Mouse (Mus musculus) spleen, postnatal 10 days (tissue): Measurements from ENCODE around the gene Dnah11.

ENCODE experiments used
- DNase-seq, 2 experiments: peaks; one replicate each; pipeline ENCODE4 v3.0.0; 2021 to 2022; ENCODE audit warnings: low spot score in 2 of 2

The Dnah11 gene

DNA sequence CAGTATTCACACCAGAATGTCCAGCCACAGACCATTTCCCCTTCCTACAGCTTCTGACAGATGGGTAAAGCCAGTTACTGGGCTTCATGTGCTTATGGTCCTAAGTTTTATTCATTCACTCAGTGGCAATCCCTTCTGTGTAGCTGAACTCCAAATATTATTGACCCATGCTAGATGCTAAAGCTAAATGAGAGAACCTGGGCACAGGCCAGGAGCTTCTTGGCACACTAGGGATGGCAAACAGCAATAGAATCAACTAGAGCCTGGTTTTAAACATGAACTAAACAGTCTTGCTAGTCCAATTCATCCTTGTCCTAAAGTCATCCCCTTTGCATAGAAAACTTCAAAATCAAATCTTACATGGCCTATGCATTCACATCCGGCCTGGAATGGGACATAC, 113.6 kb downstream of the Dnah11 start:
- no peak for DNase-seq

DNA sequence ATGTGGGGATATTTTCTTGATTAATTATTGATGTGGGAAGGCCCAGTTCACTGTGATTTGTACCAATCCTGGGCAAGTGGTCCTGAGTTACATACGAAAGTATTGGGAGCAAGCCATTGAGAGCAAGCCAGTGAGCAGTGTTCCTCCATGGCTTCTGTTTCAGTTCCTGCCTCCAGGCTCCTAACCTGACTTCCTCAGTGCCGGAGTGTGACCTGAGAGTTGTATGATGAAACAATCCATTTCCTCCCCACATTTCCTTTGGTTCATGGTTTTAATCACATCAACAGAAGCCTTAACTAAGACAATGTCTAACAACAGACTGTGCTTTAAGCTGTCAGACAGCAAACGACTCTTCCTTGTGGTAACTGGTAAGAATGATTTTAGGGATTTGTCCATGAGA, 114.0 kb downstream of the Dnah11 start:
- no peak for DNase-seq

DNA sequence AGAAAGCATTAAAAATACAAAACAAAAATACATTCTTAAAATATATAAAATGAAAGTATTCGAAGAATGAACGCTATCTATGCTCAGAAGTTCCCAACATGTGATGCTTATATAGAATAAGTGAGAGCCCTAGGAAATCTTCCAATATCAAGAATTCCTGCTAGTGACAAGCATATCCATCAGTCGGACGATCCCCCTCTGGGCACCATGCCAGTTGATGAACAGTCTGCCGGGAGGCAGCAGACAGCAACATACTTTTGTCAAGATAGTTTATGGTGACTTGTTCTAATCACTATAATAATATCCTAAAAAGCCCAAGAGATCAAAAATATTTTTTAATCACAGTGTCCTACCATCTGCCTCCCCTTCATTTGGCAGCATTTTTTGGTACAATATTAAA, 114.7 kb downstream of the Dnah11 start:
- no peak for DNase-seq

DNA sequence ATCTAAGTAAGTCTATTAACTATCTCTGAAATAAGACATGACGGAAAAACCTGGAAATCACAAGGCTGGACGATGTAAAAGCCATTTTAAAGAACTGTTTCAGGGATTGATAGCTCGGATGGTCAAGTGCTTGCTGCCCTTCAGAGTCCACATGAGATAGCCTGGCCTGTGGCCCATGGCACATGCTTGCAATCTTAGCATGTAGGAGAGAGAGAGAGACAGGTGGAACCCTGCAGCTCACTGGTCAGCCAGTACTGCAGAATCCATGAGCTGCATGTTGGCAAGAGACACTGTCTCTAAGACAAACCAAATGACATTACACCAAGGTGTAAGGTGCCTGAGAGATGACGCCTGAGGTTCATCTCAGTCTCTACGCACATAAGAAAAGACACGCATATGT, 118.4 kb downstream of the Dnah11 start:
- DNase-seq: no peak

DNA sequence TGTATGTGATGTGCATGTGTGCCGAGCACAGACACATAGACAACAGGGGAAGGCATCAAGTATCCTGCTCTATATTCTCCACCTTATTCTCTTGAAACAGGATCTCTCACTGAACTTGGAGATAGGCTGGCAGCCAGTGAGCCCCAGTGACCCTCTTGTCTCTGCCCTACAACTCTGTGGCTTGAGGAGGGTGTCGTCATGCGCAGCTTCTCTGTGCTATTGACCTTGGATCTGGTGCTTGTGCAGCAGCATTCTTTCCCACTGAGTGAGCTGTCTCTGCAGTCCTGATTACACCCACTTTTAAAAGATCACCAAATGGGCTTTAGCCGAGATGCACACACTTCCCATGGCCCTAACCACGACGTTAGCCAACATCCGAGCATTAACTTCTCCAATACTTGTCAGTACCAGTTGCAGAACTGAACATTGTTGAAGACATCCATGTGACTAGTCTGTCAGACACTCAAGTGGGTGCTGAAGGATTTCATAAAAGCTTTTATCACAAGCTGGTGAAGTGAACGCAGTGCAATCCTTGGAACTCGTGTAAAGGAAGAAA, 120.3 kb downstream of the Dnah11 start:
- DNase-seq: no peak

DNA sequence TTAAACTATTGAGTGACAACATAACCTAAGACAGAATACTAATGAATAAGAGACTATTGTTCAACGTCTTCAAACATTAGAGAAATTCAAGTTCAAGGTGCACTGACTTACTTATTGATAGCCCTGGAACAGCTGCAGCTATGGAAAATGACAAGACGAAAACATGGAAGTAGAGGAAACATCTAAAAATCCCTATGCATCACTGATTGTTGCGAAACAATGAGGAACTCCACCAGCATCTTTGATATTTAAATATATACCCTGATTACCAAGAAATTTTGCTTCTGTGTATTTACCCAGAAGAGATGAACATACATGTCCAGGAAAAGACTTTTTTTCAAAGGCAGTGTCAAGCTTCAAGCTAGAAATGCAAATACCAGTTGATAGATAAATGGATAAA, 122.0 kb downstream of the Dnah11 start:
- DNase-seq: no peak

DNA sequence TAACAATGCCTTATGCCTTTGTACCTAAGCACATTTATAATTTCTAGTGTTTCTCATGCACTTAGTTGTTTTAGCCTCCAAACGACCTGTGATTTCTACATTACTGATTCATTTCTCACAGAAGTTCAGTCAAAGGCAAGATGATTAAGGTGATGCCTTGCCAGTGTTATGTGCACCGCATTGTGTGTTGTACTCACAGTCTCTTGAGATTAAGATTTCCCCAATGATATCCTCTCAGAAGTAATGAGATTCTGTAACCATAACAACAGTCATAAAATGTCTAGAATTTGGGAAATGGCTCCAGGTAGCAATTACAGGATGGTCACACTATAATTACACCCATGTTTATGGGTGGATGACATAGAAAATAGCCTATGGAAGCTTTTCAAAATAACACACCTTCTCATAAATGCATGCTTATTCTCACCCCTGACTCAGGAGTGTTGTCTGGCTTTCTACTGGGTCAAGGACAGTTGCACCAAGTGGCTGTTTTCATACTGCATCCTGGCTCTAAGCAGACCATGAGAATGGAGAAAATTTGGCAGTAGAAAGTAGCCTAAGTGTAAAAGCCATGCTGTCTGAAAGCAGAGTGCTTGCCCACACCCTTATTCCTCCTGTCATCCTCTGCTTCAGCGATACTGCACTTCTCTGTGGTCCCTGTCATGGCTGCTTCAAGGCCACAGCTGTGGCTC, 126.5 kb downstream of the Dnah11 start:
- DNase-seq: no peak

DNA sequence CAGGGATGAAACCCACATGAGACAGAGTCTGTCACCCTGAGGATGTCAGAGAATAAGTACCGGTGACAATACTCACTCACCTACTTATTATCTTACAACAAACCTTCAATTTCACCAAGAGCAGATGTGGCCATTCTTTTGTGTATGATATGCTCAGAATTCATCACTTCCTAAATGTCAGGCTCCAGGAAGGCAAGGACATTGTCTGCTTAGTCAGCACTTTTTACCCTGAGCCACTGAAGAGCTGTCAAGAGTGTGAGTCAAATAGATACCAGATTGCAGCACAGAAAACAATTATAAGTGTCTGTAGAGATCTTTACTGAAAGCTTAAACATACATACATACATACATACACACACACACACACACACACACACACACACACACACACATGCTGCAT, 127.2 kb downstream of the Dnah11 start:
- DNase-seq: no peak

DNA sequence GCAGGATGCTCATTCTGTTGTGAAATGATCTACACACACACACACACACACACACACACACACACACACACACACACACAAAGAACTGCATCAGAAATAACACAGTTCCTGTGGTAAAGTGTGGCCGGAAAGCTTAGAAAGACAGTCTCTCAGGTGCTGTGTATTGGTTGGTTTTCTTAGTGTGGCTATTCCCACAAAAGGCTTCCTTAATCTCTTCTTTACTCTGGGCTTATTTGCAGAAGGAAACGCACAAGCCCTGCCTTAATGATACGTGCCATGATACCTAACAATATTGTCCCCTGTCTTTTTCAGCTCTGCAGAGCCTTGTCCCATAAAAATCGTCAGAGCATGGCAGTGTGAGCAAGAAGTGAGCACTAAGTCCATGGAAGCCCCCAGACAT, 130.1 kb downstream of the Dnah11 start:
- no peak for DNase-seq

DNA sequence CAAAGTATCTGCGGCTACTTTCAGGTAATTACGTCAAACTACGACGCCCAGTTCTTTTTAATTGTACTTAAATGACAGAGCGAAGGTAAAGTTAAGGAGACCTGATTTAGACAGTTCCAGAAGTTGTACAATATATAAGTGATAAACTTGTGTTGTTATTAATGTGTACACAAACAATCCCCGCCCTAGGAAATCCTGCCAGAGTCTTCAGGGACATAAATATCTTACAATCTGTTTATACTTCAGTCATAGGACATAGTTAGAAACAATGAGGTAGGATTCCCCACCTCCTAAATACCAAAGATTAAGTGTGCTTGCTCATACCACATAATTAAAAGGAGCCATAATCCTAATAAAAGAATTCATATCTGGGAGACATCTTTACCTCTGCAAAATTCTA, 136.5 kb downstream of the Dnah11 start:
- DNase-seq: no peak

DNA sequence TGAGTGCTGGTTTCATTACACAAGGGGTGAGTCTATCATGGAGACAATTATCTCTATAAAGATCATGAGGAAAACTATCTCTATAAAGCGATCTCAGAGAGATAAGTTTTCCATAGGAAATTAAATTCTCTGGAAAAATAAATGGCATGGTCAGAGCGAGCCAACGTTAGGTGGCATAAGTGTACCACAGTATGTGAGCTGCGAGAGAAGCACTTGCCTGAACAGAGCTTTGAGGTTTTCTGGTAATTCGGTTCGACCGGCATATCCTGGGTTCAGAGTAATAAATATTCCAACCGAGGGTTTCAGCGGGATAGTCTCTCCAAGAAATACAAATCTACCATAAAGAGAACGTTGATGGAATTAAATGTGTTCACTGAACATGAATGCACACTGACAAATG, 142.0 kb downstream of the Dnah11 start:
- DNase-seq: no peak

DNA sequence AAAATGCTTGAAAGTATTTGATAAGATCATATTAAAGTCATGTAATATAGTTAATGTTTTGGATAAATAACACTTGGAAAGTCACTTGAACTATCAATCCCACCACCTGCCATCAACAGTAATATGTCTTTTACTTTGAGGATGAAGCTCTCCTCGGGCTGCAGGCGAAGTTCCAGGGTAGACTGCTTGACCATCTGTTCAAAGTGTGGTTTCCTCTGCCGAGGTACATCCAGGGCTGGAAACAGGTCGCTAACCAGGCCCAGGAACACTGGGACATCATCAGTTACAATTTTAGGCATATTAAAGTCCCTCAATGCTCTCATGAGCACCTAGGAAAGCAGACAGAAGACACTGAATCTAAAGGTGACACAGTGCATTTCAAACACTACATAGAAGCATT, 153.5 kb downstream of the Dnah11 start:
- DNase-seq: no peak

DNA sequence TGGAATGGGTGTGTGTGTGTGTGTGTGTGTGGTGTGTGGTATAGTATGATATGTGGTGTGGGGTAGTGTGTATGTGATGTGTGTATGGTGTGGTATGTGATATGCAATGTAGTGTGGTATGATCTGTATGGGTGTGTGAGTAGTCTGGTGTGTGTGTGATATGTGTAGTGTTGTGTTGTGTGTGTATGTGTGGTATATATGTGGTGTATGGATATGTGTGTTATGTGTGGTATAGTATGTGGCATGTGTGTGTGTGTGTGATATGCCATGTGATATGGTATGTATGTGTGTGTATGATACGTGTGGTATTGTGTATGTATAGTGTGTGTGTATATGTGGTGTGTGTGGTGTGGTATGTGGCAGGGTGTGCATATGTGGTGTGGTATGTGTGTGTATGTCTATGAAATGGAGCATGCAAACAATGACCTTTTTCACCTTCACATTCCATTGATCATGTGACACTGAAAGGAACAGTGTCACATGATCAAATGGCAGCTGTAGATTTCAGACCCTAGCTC, 155.7 kb downstream of the Dnah11 start:
- no peak for DNase-seq

DNA sequence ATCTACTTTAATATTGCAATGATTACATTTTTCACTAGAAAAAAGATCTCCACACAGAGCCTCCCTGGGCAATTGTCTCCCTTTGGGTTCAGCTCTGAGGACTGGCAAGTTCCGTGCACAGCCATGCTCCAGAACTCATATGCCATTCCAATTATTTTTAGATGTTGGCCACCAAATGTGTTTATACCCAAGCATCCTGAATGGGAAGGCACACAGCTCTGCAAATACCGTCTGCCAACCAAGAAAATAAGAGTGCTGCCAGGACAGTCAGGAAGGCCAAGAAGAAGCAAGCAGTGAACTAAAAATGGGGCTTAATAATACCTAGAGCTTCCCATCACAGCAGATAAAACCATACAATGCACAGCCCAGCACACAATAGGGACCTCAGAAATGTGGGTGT, 156.6 kb downstream of the Dnah11 start:
- DNase-seq: no peak

DNA sequence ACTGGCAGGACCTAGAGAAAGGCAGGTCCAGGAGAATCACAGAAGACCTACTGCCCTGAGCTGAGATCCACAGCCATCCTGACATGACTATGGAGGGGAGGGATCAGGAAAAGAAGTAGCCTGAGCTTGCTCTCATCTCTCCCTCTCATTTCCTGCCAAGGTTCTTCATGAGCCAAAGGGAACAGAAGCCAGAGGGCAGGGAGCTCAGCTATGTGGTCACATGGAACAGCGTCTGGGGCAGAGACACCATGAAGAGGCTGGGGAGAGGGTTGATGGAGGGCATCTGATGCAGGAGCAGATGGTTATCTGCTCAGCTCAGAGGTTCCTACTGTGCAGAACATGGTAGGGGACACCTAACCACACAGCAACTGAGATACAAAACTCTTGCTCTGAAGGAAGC, 163.9 kb downstream of the Dnah11 start:
- no peak for DNase-seq

DNA sequence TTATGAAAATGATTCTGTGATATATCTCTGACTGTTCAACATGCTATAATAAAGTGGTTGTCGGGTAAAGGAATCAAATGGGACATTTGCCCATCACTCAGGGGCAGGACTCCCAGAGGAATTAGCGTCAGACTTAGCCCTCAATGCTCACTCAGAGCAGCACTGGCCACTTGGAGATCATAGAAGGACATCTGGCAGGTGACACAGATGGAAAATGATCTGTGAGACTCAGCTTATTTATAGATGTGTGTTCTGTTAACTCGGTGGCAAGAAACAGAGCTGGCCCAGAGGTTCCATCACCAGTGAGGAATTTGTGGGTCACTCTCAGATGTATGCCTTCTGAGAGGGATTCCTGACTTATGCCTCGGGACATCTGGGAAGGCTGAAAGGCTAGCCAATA, 173.1 kb downstream of the Dnah11 start:
- DNase-seq: no peak

DNA sequence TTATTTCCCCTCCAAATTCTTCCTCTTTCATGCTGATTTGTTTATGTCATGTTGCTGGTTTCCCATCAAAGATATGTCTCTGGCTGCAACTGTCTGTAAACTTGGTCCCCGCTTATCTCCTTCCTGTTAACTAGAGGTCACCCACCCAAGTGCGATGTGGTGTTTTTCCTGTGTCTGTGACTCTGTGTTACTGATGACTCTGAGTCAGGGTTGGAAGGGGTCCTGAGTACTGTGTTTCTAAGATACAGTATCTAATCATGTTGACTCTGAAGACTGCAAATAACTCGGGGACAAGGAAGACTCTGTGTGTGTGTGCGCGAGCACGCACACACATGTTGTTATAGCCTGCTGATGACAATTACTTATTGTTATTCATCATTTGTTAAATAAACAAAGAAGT, 179.9 kb downstream of the Dnah11 start:
- no peak for DNase-seq

DNA sequence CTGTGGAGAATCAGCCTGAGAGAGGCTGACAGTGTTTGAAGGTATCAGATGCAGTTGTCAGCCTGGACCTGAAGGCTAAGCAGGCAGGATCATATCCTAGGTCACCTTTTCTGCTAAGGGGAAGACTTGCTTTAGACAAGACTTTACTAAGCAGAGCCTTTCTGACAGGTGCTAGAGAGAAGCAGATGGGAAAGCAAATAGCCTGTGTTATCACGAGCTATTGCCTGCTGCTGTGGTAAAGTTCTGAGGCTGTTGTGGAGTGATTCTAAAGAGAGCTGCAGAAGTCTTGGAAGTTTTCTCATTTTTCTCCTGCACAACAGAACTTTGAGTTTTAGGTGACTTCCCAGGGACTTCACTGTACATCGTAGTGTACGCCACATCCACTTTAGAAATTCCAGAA, 185.0 kb downstream of the Dnah11 start:
- no peak for DNase-seq

DNA sequence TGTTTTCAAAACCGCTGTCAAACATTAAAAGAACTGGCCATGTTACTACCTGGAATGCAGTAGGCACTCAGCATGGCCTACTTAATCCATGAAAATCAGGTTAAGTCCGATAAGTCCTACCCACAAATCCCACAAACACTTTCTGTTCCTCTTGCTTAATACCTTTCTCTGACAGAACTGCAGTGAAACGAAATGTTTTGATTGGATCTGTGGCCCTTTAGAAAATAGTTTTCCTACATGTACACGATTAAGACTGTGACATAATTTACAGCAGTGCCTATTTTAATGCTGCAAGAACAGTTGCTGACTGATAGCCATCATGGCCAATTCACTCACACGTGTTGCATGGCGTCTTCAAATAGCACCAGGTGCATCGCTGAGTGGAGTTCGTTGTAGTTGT, 186.9 kb downstream of the Dnah11 start:
- no peak for DNase-seq

DNA sequence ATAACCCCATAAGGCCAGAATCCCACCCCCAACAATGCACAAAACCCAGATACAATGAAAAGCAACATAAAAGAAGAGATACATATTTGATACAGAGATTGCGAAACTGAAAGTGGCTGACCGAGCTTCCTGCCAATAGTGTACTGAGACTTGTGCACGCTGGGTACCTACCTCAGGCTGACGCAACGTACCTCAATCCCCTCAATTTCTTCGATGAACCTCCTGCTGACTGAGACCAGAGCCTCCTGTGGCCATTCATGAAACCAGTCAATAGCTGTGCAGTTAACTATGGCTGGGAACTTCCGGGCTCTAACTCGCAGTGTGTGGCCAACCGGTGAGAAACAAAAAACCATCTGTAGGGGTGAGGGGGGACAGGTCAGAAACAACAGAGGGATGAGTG, 203.9 kb downstream of the Dnah11 start:
- DNase-seq: peak in 1 of 2 experiments; percentile 12

DNA sequence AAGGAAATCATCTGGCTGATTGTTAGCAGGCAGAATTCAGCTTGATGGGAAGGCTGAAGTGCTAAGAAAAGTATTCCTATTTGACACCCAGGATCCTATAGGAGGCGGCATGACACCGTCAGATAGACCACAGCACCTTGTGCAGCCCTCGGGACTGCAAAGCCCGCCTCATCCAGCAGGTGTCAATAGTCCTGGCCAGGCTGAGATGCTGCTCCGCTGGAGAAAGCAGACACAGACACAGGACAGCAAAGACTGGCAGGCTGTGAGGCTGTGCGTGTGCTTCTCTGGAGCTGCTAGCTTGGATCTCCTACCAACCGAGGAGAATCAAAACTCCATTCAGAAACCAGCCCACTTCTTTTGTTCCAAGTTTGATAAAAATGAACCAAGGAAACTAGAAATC, 205.3 kb downstream of the Dnah11 start:
- peak; percentile 40 to 79 for DNase-seq

DNA sequence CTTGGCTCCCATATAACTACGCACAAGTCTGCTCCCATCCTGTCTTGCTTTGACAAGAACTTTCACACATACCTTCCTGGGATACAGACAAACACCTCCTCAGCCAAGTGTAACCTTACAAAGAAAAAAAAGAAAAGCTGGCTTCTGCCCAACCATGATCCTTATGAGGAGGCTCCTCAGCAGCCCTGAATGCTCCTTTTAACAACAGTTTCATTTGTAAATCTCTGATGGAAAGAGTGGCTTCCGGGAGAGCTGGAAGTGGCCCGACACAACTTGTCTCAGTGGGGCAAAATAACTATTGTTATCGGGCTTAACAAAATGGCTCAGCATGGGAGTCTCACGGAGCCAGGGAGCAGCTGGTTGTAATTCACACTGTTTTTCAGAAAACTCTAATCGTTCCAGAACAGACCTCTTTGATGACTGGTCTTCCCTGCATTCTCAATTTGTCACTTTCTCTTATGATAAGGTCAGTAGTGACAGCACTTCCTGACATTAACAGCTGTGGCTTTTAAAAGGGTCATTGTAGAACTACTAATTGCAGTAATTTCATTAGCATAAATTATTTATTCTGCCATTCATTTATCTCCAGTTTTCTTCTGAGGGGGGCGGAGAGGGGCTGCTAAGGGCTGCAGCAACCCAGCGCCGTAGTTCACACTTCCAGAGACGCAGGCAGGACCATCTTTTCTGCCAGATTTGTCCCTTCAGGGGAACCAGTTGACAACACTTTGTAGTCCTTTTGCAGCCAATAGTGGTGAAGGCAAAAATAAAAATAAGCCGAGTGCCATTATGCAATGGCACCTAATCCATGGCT, 209.6 kb downstream of the Dnah11 start:
- DNase-seq: no peak

DNA sequence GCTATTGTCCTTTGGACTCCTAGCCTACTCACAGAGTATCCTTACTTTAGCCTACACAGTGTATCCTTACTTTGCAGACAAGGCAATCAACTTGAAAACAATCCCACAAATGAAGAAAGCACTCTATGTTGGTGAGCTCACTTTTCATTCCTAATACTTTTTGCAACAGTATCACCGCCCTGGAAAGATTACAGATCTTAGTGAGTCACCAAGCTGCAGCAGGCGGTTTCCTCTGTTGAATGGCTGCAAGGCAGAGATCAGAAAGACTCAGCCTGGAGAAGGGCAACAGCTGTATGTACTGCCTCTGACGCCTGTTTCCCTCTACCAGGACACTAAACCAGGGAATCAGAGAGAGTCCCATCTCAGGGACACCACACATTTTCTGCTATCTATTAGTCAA, 218.5 kb downstream of the Dnah11 start:
- DNase-seq: no peak
